Mouse (Mus musculus): ENCODE data around the gene 1700019N19Rik. TPM values are rescaled to one million over a fixed set of nuclear protein-coding genes. Genes with fewer than 3 reads are reported as not detected.

1700019N19Rik gene
- 0.14 TPM in 1 of 2 replicates, not detected in the other for polyA plus RNA-seq (2015; fragmentation: Nextera tagmentation; extraction: Ambion mirVana)

GRCm38 (mm10) chr19:58794284-58794683, at the start of gene 1700019N19Rik:
Gene 1700019N19Rik, minus strand, starts transcription at chr19:58794461.
- no peak for ATAC-seq (ENCODE audit: insufficient read depth, low FRiP score, low read depth)
- no peaks in the 10 kb centered on the region for H3K27me3 ChIP-seq (replicated peaks)
- H3K27ac ChIP-seq, result no peak within 1 kb of the TSS
- H3K4me2 ChIP-seq, result no peak within 1 kb of the TSS
- H3K9me3 ChIP-seq, result no peaks in the 10 kb centered on the region
- no peaks in the 10 kb centered on the region for H3K36me3 ChIP-seq
- 48% methylated on average over 10 of the region's 10 CpGs for WGBS
- peaks cover 4% of the 10 kb centered on the region; the same call in 1 of the 2 replicates for H3K4me1 ChIP-seq
- H3K9ac ChIP-seq, result no peak within 1 kb of the TSS
- no peak within 1 kb of the TSS for H3K4me3 ChIP-seq (replicated peaks)

DNA sequence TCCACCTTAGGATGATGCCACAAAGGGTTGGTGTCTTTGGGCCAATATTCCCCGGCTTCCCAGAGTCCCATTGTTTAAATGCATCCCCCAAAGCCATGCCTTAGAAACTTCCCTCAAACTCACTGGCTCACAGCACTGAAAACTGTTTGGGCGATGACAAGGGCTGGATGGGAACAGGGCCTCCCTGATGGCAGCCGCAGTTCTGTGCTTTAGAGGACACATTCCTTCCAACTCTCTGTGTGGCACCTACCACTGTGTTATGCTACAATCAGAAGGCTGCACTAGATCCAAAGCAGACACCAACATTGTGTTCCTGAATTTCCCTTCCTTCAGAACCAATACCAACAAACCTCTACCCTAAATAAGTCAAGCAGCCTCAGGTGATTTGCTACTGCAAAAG, 49.3 kb upstream of the 1700019N19Rik start:
- no peak overlapping the region for H3K9ac ChIP-seq
- no peaks in the 10 kb centered on the region for H3K4me1 ChIP-seq
- no peak overlapping the region for H3K4me3 ChIP-seq (replicated peaks)
- 89% methylated on average over 3 of the region's 3 CpGs for WGBS
- H3K4me2 ChIP-seq, result no peak overlapping the region
- ATAC-seq (ENCODE audit: insufficient read depth, low FRiP score, low read depth), result no peak
- no peaks in the 10 kb centered on the region for H3K36me3 ChIP-seq
- H3K27me3 ChIP-seq (replicated peaks), result no peaks in the 10 kb centered on the region
- H3K27ac ChIP-seq, result no peak overlapping the region
- no peaks in the 10 kb centered on the region for H3K9me3 ChIP-seq

- no peak for ATAC-seq (ENCODE audit: insufficient read depth, low FRiP score, low read depth)
- WGBS, result 76% methylated on average over 5 of the region's 5 CpGs
Measured at GRCm38 (mm10) chr19:58840721-58841271, 46.5 kb upstream of the 1700019N19Rik start.

DNA sequence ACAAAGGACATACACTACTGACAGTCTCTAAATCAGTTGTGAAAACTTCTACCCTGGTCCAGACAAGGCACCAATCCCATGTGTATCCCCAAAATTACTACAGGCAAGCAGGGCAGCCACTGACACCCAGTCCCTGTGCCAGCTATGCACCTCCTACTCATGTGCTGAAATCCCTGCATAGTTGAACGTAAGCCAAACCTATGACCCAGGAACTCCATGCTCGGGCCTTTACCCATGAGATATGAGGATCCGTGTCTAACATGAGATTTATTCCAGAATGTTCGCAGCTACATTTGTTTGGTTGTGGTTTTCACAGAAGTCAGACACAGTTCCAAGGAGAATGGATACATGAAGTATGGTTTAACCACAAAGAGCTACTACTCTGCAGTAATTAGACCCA, 45.5 kb upstream of the 1700019N19Rik start:
- no peaks in the 10 kb centered on the region for H3K36me3 ChIP-seq
- no peak overlapping the region for H3K4me2 ChIP-seq
- H3K4me3 ChIP-seq (replicated peaks), result no peak overlapping the region
- H3K9ac ChIP-seq, result no peak overlapping the region
- no peaks in the 10 kb centered on the region for H3K9me3 ChIP-seq
- WGBS, result 78% methylated on average over 4 of the region's 4 CpGs
- H3K27me3 ChIP-seq (replicated peaks), result no peaks in the 10 kb centered on the region
- no peak for ATAC-seq (ENCODE audit: insufficient read depth, low FRiP score, low read depth)
- no peak overlapping the region for H3K27ac ChIP-seq
- no peaks in the 10 kb centered on the region for H3K4me1 ChIP-seq

More at GRCm38 (mm10) chr19:58840721-58841271, 46.5 kb upstream of the 1700019N19Rik start:
- no peak overlapping the region for H3K9ac ChIP-seq
- H3K36me3 ChIP-seq, result no peaks in the 10 kb centered on the region
- no peaks in the 10 kb centered on the region for H3K9me3 ChIP-seq
- no peaks in the 10 kb centered on the region for H3K27me3 ChIP-seq (replicated peaks)
- H3K4me3 ChIP-seq (replicated peaks), result no peak overlapping the region
- H3K4me2 ChIP-seq, result no peak overlapping the region
- no peaks in the 10 kb centered on the region for H3K4me1 ChIP-seq
- no peak overlapping the region for H3K27ac ChIP-seq

DNA sequence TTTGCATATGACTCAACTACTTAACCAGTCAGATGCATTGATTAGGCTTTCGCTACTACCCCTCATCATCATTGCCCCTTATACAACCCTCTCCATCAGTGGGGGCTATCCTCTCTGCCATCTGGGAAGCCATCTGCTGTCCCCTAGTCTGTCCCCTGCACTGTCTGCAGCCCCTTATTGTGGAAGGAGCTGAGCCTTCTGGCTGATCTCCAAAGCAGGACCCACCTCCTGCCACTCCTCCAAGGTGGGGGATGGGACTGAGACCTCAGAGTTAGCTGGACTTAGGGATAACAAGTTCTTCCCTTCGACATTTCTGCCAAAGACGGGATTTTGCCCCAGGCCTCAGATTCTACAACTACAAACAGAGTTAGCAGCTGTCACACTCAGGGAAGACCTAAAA, 45.1 kb upstream of the 1700019N19Rik start:
- Histone ChIP-seq H3K9ac (no peak overlapping the region), H3K4me3 (replicated peaks) (no peak overlapping the region), H3K27me3 (replicated peaks) (no peaks in the 10 kb centered on the region), H3K36me3 (no peaks in the 10 kb centered on the region), H3K9me3 (no peaks in the 10 kb centered on the region), H3K27ac (no peak overlapping the region), H3K4me1 (no peaks in the 10 kb centered on the region), H3K4me2 (no peak overlapping the region)
- no peak for ATAC-seq (ENCODE audit: insufficient read depth, low FRiP score, low read depth)
- 70% methylated on average over 3 of the region's 3 CpGs for WGBS

- Histone ChIP-seq H3K27ac (no peak overlapping the region), H3K4me2 (no peak overlapping the region), H3K4me3 (replicated peaks) (no peak overlapping the region), H3K9ac (no peak overlapping the region), H3K36me3 (no peaks in the 10 kb centered on the region), H3K4me1 (no peaks in the 10 kb centered on the region), H3K27me3 (replicated peaks) (no peaks in the 10 kb centered on the region), H3K9me3 (no peaks in the 10 kb centered on the region)
- WGBS, result 62% methylated on average over 9 of the region's 9 CpGs
- no peak for ATAC-seq (ENCODE audit: insufficient read depth, low FRiP score, low read depth)
Measured at GRCm38 (mm10) chr19:58838706-58839105, 44.4 kb upstream of the 1700019N19Rik start.

GRCm38 (mm10) chr19:58833639-58834180, 39.4 kb upstream of the 1700019N19Rik start:
- H3K4me1 ChIP-seq, result no peaks in the 10 kb centered on the region
- WGBS, result 39% methylated on average over 13 of the region's 13 CpGs
- no peak overlapping the region for H3K4me3 ChIP-seq (replicated peaks)
- no peak for ATAC-seq (ENCODE audit: insufficient read depth, low FRiP score, low read depth)
- H3K4me2 ChIP-seq, result no peak overlapping the region
- H3K27me3 ChIP-seq (replicated peaks), result no peaks in the 10 kb centered on the region
- no peaks in the 10 kb centered on the region for H3K9me3 ChIP-seq
- no peaks in the 10 kb centered on the region for H3K36me3 ChIP-seq
- no peak overlapping the region for H3K9ac ChIP-seq
- H3K27ac ChIP-seq, result no peak overlapping the region

- ATAC-seq (ENCODE audit: insufficient read depth, low FRiP score, low read depth), result no peak
- Histone ChIP-seq H3K9me3 (no peaks in the 10 kb centered on the region), H3K27ac (no peak overlapping the region), H3K4me2 (no peak overlapping the region), H3K9ac (no peak overlapping the region), H3K4me1 (no peaks in the 10 kb centered on the region), H3K36me3 (no peaks in the 10 kb centered on the region), H3K4me3 (replicated peaks) (no peak overlapping the region), H3K27me3 (replicated peaks) (no peaks in the 10 kb centered on the region)
- 74% methylated on average over 2 of the region's 2 CpGs for WGBS
Measured at GRCm38 (mm10) chr19:58832988-58833387, 38.7 kb upstream of the 1700019N19Rik start.

GRCm38 (mm10) chr19:58831280-58831922, 37.1 kb upstream of the 1700019N19Rik start:
- Histone ChIP-seq H3K4me1 (no peaks in the 10 kb centered on the region), H3K27me3 (replicated peaks) (no peaks in the 10 kb centered on the region), H3K4me2 (no peak overlapping the region), H3K36me3 (no peaks in the 10 kb centered on the region), H3K9ac (no peak overlapping the region), H3K9me3 (no peaks in the 10 kb centered on the region), H3K27ac (no peak overlapping the region), H3K4me3 (replicated peaks) (no peak overlapping the region)
- ATAC-seq (ENCODE audit: insufficient read depth, low FRiP score, low read depth), result no peak
- 87% methylated on average over 9 of the region's 9 CpGs for WGBS

DNA sequence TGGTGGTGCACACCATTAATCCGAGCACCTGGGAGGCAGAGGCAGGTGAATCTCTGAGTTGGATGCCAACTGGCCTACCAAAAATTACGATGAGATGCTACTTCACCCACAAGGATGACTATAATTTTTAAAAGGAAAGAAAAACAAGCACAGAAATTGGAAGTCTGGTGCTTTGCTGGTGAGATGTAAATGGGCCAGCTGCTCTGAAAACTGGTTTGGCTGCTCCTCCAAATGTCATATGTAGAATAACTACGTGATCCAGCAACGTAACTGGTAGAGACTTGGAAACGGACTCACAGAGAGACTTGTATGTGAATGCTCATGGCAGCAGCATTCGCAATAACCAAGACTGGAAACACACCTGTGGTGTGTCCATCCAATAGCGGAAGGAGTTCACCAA, 35.9 kb upstream of the 1700019N19Rik start:
- Histone ChIP-seq H3K9ac (no peak overlapping the region), H3K4me1 (no peaks in the 10 kb centered on the region), H3K36me3 (no peaks in the 10 kb centered on the region), H3K9me3 (no peaks in the 10 kb centered on the region), H3K4me3 (replicated peaks) (no peak overlapping the region), H3K4me2 (no peak overlapping the region), H3K27ac (no peak overlapping the region), H3K27me3 (replicated peaks) (no peaks in the 10 kb centered on the region)
- WGBS, result 82% methylated on average over 7 of the region's 7 CpGs
- no peak for ATAC-seq (ENCODE audit: insufficient read depth, low FRiP score, low read depth)

GRCm38 (mm10) chr19:58829575-58829974, 35.3 kb upstream of the 1700019N19Rik start:
- Histone ChIP-seq H3K36me3 (no peaks in the 10 kb centered on the region), H3K27me3 (replicated peaks) (no peaks in the 10 kb centered on the region), H3K9me3 (no peaks in the 10 kb centered on the region), H3K27ac (no peak overlapping the region), H3K4me3 (replicated peaks) (no peak overlapping the region), H3K4me2 (no peak overlapping the region), H3K9ac (no peak overlapping the region), H3K4me1 (no peaks in the 10 kb centered on the region)
- 81% methylated on average over 5 of the region's 5 CpGs for WGBS
- no peak for ATAC-seq (ENCODE audit: insufficient read depth, low FRiP score, low read depth)

DNA sequence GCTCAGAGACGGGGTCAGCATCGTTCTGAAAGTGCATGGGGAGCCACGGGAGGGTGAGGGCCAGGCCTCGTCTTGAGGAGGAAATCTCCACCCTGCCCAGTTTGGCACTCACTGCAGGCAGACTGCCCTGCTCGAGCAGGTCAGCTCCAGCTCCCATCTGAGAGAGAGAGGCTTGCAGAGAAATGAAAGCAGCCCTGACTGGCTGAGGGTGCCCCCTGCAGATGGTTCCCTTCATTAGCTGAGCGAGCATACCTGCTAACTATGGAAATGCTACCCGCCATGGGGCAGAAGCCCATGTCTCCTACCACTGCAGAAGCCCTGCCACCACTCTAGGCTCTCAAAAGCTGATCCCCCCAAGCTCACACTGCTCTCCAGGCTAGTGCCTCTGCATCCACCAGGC, 33.4 kb upstream of the 1700019N19Rik start:
- WGBS, result 67% methylated on average over 7 of the region's 7 CpGs
- Histone ChIP-seq H3K4me3 (replicated peaks) (no peak overlapping the region), H3K4me2 (no peak overlapping the region)

More for the DNA sequence above, 33.4 kb upstream of the 1700019N19Rik start:
- no peak for ATAC-seq (ENCODE audit: insufficient read depth, low FRiP score, low read depth)
- no peak overlapping the region for H3K27ac ChIP-seq
- H3K9me3 ChIP-seq, result no peaks in the 10 kb centered on the region
- H3K9ac ChIP-seq, result no peak overlapping the region
- no peaks in the 10 kb centered on the region for H3K4me1 ChIP-seq
- H3K36me3 ChIP-seq, result no peaks in the 10 kb centered on the region
- H3K27me3 ChIP-seq (replicated peaks), result no peaks in the 10 kb centered on the region
